Mouse (Mus musculus): ENCODE data around the gene Cacna1e. TPM values are rescaled to one million over a fixed set of nuclear protein-coding genes. Genes with fewer than 3 reads are reported as not detected.

Gene Cacna1e
- total and polyA plus RNA-seq, 3 experiments, result 0.60 to 8.5 (median 2.5) TPM

- DNase-seq (ENCODE audit: extremely low read depth), result peak; percentile 49
Measured at GRCm38 (mm10) chr1:154607406-154607805, 276.9 kb downstream of the Cacna1e start.

GRCm38 (mm10) chr1:154605601-154606000 is 278.7 kb downstream of the Cacna1e start:
- H3K4me2 ChIP-seq (ENCODE audit: insufficient read depth, low read depth, poor library complexity, severe bottlenecking), result no peak overlapping the region
- H3K36me3 ChIP-seq (replicated peaks in 1 of 2; ENCODE audit: control insufficient read depth in 1 of 2, insufficient read depth in 1 of 2, low read length in 1 of 2), result peaks cover 0 to 4% of the 10 kb centered on the region in 2 experiments
- peaks cover 10 to 27% of the 10 kb centered on the region in 2 experiments; a peak in 3 of 4 replicates for H3K4me1 ChIP-seq (ENCODE audit: control insufficient read depth in 1 of 2, insufficient read depth in 2 of 2)
- H3K27me3 ChIP-seq (replicated peaks), result no peaks in the 10 kb centered on the region
- H3K79me2 ChIP-seq (replicated peaks; ENCODE audit: control insufficient read depth, extremely low read depth, insufficient read depth, poor library complexity, severe bottlenecking), result no peaks in the 10 kb centered on the region
- H3K9ac ChIP-seq (ENCODE audit: insufficient read depth, low read depth), result no peak overlapping the region
- in situ Hi-C loops (cut with MboI; ENCODE audit: low pct_ligation_motif_present, low pct_unique_long_range_greater_than_20kb, low sequenced_read_pairs) (no loop called here), dilution Hi-C loops (cut with MboI; ENCODE audit: extremely low pct_ligation_motif_present, extremely low pct_unique_long_range_greater_than_20kb, low sequenced_read_pairs) (no loop called here)
- no peak overlapping the region for H3K4me3 ChIP-seq (replicated peaks in 1 of 3; ENCODE audit: low read depth in 2 of 3, low read length in 2 of 3, poor library complexity in 1 of 3)
- no peaks in the 10 kb centered on the region for H3K9me3 ChIP-seq (replicated peaks; ENCODE audit: low read length)
- TF ChIP-seq MAFK (IDR thresholded peaks at IDR 0.05; ENCODE audit: insufficient replicate concordance, low read length) (no peak), RAD21 (IDR thresholded peaks at IDR 0.05; ENCODE audit: low read depth, low read length) (no peak), KAT2A (IDR thresholded peaks at IDR 0.05; ENCODE audit: insufficient replicate concordance, low read length) (no peak), E2F4 (IDR thresholded peaks at IDR 0.05; ENCODE audit: insufficient replicate concordance, low read depth, low read length) (no peak), MXI1 (IDR thresholded peaks at IDR 0.05; ENCODE audit: low read depth, low read length) (no peak), UBTF (IDR thresholded peaks at IDR 0.05; ENCODE audit: low read depth, low read length) (no peak)
- no peak overlapping the region for H3K27ac ChIP-seq (ENCODE audit: insufficient read depth, low read depth)
- no peak for DNase-seq (ENCODE audit: extremely low read depth)

More at GRCm38 (mm10) chr1:154607406-154607805, 276.9 kb downstream of the Cacna1e start:
- dilution Hi-C loops (cut with MboI; ENCODE audit: extremely low pct_ligation_motif_present, extremely low pct_unique_long_range_greater_than_20kb, low sequenced_read_pairs) (no loop called here), in situ Hi-C loops (cut with MboI; ENCODE audit: low pct_ligation_motif_present, low pct_unique_long_range_greater_than_20kb, low sequenced_read_pairs) (no loop called here)
- Histone ChIP-seq H3K27me3 (replicated peaks) (no peaks in the 10 kb centered on the region), H3K27ac (ENCODE audit: insufficient read depth, low read depth) (no peak overlapping the region), H3K36me3 (replicated peaks in 1 of 2; ENCODE audit: control insufficient read depth in 1 of 2, insufficient read depth in 1 of 2, low read length in 1 of 2) (peaks cover 0 to 4% of the 10 kb centered on the region in 2 experiments), H3K9me3 (replicated peaks; ENCODE audit: low read length) (no peaks in the 10 kb centered on the region), H3K9ac (ENCODE audit: insufficient read depth, low read depth) (no peak overlapping the region), H3K79me2 (replicated peaks; ENCODE audit: control insufficient read depth, extremely low read depth, insufficient read depth, poor library complexity, severe bottlenecking) (no peaks in the 10 kb centered on the region), H3K4me3 (replicated peaks in 1 of 3; ENCODE audit: low read depth in 2 of 3, low read length in 2 of 3, poor library complexity in 1 of 3) (no peak overlapping the region), H3K4me1 (ENCODE audit: control insufficient read depth in 1 of 2, insufficient read depth in 2 of 2) (peaks cover 10 to 27% of the 10 kb centered on the region in 2 experiments; a peak in 3 of 4 replicates), H3K4me2 (ENCODE audit: insufficient read depth, low read depth, poor library complexity, severe bottlenecking) (no peak overlapping the region)
- TF ChIP-seq POLR2AphosphoS2 (IDR thresholded peaks at IDR 0.05; ENCODE audit: low read depth, low read length) (no peak), TCF12 (IDR thresholded peaks at IDR 0.05; ENCODE audit: low read depth, low read length) (0 out of 2 replicates have a peak, but pooled peaks have one; percentile 39), ELF1 (IDR thresholded peaks at IDR 0.05; ENCODE audit: low read depth, low read length) (no peak), NELFE (IDR thresholded peaks at IDR 0.05; ENCODE audit: low read depth, low read length) (no peak), MEF2A (IDR thresholded peaks at IDR 0.05; ENCODE audit: borderline replicate concordance, low read depth, low read length) (no peak), ETS1 (conservative IDR thresholded peaks at IDR 0.05; ENCODE audit: low read depth, low read length) (peak; percentile 25; the same call in 1 of the 2 replicates), JUND (conservative IDR thresholded peaks at IDR 0.05; ENCODE audit: low read depth, low read length) (0 out of 2 replicates have a peak, but pooled peaks have one; percentile 33), EP300 (IDR thresholded peaks at IDR 0.05; ENCODE audit: low read length) (peak; percentile 54; the same call in 1 of the 2 replicates), ZKSCAN1 (IDR thresholded peaks at IDR 0.05; ENCODE audit: borderline replicate concordance, low read depth, low read length) (no peak), TBP (conservative IDR thresholded peaks at IDR 0.05; ENCODE audit: low read depth, low read length) (no peak), JUN (IDR thresholded peaks at IDR 0.05; ENCODE audit: insufficient read depth, low read depth, low read length) (peak; percentile 21; the same call in 1 of the 2 replicates), GABPA (IDR thresholded peaks at IDR 0.05; ENCODE audit: insufficient replicate concordance, low read depth, low read length) (no peak), BHLHE40 (IDR thresholded peaks at IDR 0.05; ENCODE audit: low read depth, low read length) (peak; percentile 44), KAT2A (IDR thresholded peaks at IDR 0.05; ENCODE audit: insufficient replicate concordance, low read length) (0 out of 2 replicates have a peak, but pooled peaks have one; percentile 40), IRF4 (IDR thresholded peaks at IDR 0.05; ENCODE audit: low read depth, low read length) (peak; percentile 56; the same call in 1 of the 2 replicates)
